Mouse (Mus musculus) duodenum, adult 2 months (tissue): ENCODE data around the gene Pde6h. TPM values are rescaled to one million over a fixed set of nuclear protein-coding genes. Genes with fewer than 3 reads are reported as not detected.

ENCODE experiments used
- polyA plus RNA-seq: library from polyadenylated mRNA; depleted of rRNA; stranded (reverse); fragments of >200 nt; gene quantifications from 2 replicates; pipeline ENCODE4 v1.2.3, GENCODE M21; 2012; ENCODE audit warnings: low replicate concordance; rRNA removed

The Pde6h gene
- 0.04 TPM in 1 of 2 replicates, not detected in the other for polyA plus RNA-seq

DNA sequence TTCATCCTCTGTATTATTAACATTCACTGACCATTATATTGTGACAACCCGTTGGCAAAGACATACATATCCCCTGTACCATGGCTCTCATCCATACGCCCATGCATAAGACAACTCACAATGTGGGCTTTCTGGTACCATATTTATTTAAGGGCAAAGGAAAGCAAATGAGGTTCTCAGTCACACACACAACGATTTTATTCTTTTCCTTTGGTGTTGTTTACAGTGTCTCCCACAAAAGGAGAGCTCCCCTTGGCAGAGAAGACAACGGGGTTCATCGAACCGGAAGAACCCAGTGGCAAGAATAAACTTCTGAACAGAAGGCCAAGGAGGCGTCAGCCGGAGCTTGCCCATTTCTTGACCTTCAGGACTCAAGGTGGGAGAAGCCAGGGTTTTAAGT lies at the start of gene Pde6h:
TSS of gene Pde6h (plus strand) at position 301 of the 400 bp plus-strand sequence.

DNA sequence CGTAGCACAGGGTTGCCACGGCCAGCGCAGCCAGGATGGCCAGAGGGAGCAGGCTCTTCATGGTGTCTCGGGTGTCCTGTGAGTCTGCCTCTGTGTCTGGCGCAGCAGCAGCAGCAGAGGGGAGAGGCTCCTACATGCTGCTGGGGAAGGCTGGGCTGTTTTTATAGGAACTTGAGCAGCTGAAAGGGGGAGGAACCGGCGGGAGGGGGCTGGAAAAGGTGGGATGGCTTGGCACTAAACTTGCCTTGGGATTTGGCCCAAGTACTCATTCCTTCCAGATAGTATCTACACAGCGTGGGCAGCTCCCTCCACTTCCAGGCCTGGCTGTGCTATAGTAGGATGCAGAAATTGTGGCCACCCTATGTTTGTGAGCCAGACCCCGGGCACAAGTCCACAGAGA lies 48.0 kb upstream of the Pde6h start, which contains the start of gene Mgp:
TSS of gene Mgp (minus strand) at position 154 of the 400 bp plus-strand sequence.

DNA sequence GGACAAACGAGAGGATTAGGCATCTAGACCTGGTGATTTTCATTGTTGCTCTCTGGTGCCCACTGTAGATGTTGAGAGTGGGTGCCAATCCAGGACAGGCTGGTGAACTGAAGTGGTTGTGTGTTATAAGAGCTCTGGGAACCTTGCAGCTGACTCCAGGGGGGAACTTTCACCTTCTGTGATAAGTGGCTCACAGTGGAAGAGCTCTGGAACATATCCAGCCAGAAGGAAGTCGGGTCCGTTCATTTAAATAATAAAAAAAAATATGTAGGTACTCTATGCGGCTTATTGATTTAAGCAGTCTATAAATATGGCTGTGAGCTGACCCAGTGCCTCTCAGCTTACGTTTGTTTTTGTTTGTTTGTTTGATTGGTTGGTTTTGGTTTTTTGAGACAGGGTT lies 1.6 kb upstream of the Pde6h start, which contains the start of gene Erp27:
TSS of gene Erp27 (minus strand) at position 101 of the 400 bp plus-strand sequence.

DNA sequence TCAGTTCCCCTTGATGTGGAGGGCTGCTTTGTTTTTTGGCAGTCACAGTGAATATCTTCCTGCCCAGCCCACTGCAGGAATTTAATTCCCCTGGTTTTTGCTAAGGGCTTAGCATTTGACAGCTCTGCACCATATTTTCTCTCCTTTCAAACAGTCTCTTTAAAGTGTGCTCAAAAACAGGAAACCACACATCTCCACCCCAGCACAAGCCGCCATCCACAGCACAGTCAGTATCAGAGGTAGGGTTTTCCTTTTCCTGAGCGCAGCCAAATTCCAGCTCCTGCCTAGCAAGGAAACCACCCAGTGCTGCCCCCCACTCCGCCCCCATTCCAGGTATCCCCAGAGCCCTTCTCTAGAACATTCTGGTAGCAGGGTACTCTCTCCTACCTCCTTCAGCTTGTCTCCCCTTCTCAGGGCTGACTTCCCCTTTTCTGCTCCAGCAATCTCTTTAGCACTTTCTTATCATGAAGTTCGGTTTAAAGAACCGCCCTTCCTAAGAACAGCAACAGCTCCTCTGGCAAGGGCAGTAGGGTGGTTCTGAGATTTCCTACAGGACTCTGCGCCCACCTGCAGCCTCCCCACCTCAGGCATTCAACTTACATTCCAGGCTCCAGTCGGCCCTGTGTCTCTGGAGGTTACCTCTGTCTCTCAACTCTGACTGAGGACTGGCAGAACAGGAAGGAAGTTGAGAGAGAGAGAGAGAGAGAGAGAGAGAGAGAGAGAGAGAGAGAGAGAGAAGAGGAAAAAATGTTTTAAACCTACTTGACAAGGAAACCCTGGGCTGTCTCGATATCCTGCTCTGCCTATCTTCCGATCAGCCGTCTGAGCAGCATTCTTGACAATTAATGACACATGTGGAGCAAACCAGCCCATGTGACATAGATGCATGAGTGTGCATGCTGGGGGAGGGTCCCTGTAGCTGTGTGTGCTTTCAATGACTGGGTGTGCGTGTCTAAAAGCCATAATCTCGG lies 17.7 kb downstream of the Pde6h start, which contains the start of gene Arhgdib:
TSS of gene Arhgdib (minus strand) at position 849 of the 971 bp plus-strand sequence.

Other genes with a start within 250 kb of the Pde6h start
- gene Gucy2c, start 142.1 kb upstream of the Pde6h start, polyA plus RNA-seq: 35.4 and 61.1 TPM in 2 replicates
- gene Hist4h4, start 119.4 kb upstream of the Pde6h start, polyA plus RNA-seq: 1.3 and 2.3 TPM in 2 replicates
- 381 and 1,561 TPM in 2 replicates for gene H2afj, start 115.6 kb upstream of the Pde6h start, polyA plus RNA-seq
- 0.88 and 1.5 TPM in 2 replicates for gene BC049715, start 96.2 kb upstream of the Pde6h start, polyA plus RNA-seq
- 32.5 and 34.8 TPM in 2 replicates for gene Wbp11, start 95.6 kb upstream of the Pde6h start, polyA plus RNA-seq
- gene Smco3, start 88.4 kb upstream of the Pde6h start, polyA plus RNA-seq: not detected in 2 replicates
- gene Art4, start 66.1 kb upstream of the Pde6h start, polyA plus RNA-seq: 0.08 and 0.15 TPM in 2 replicates
- 70.6 and 80.8 TPM in 2 replicates for gene Mgp, start 48.0 kb upstream of the Pde6h start, polyA plus RNA-seq
- gene Erp27, start 1.7 kb upstream of the Pde6h start, polyA plus RNA-seq: 5.0 TPM in 1 of 2 replicates, not detected in the other
- 9.1 and 19.1 TPM in 2 replicates for gene Arhgdib, start 18.1 kb downstream of the Pde6h start, polyA plus RNA-seq
- 4.6 and 10.3 TPM in 2 replicates for gene Rerg, start 246.7 kb downstream of the Pde6h start, polyA plus RNA-seq